Mouse (Mus musculus): ENCODE results near the gene Mtch2. TPM values are rescaled to one million over a fixed set of nuclear protein-coding genes. Genes with fewer than 3 reads are reported as not detected.
A peak's percentile ranks its signal among the peaks of the same experiment; 100 is the strongest.
"Not testable (repeated sequence)": the region's sequence is repeated elsewhere in the genome, so short reads cannot be mapped to it uniquely, and the experiment has no call there.

Mtch2 gene
- polyA plus RNA-seq, 1 experiment from 2014 or later, result 291 TPM

GRCm38 (mm10) chr2:90886436-90886835, 39.5 kb downstream of the Mtch2 start:
- peak overlapping the region; percentile 72 for H3K9ac ChIP-seq (ENCODE audit: low read length)

GRCm38 (mm10) chr2:90887627-90888026, 40.7 kb downstream of the Mtch2 start:
- 74% methylated on average over 5 of the region's 5 CpGs for WGBS
- Histone ChIP-seq H3K4me2 (ENCODE audit: low read depth) (peak overlapping the region; percentile 90; the same call in 1 of the 2 replicates), H3K9me3 (ENCODE audit: control insufficient read depth, low read length) (no peaks in the 10 kb centered on the region), H3K9ac (ENCODE audit: low read length) (no peak overlapping the region), H3K27me3 (ENCODE audit: control insufficient read depth, insufficient read depth, low read length) (peaks cover 42% of the 10 kb centered on the region), H3K27ac (ENCODE audit: low read depth, low read length) (no peak overlapping the region), H3K4me1 (ENCODE audit: control insufficient read depth, insufficient read depth, low read length) (peaks cover 5% of the 10 kb centered on the region; the same call in 1 of the 2 replicates), H3K36me3 (ENCODE audit: control insufficient read depth, insufficient read depth, low read length) (no peaks in the 10 kb centered on the region), H3K4me3 (ENCODE audit: low read depth, low read length) (peak overlapping the region; percentile 55; the same call in 1 of the 2 replicates)
- no peak for DNase-seq (ENCODE audit: low spot score)
- no peak for ATAC-seq (ENCODE audit: insufficient read depth, low FRiP score, low TSS enrichment)

More at GRCm38 (mm10) chr2:90886436-90886835, 39.5 kb downstream of the Mtch2 start:
- Histone ChIP-seq H3K27ac (ENCODE audit: low read depth, low read length) (no peak overlapping the region), H3K27me3 (ENCODE audit: control insufficient read depth, insufficient read depth, low read length) (peaks cover 42% of the 10 kb centered on the region), H3K4me3 (ENCODE audit: low read depth, low read length) (peak overlapping the region; percentile 55), H3K4me1 (ENCODE audit: control insufficient read depth, insufficient read depth, low read length) (peaks cover 5% of the 10 kb centered on the region; the same call in 1 of the 2 replicates), H3K9me3 (ENCODE audit: control insufficient read depth, low read length) (no peaks in the 10 kb centered on the region), H3K4me2 (ENCODE audit: low read depth) (peak overlapping the region; percentile 90), H3K36me3 (ENCODE audit: control insufficient read depth, insufficient read depth, low read length) (no peaks in the 10 kb centered on the region)
- ATAC-seq (ENCODE audit: insufficient read depth, low FRiP score, low TSS enrichment) (no peak), DNase-seq (ENCODE audit: low spot score) (no peak)
- 29% methylated on average over 6 of the region's 6 CpGs for WGBS

GRCm38 (mm10) chr2:90889550-90890548, 42.9 kb downstream of the Mtch2 start:
- WGBS, result 3% methylated on average over 103 of the region's 133 CpGs
- peak overlapping the region; percentile 53; the same call in 1 of the 2 replicates for H3K27ac ChIP-seq (ENCODE audit: low read depth, low read length)
- peak overlapping the region; percentile 53 for H3K4me3 ChIP-seq (ENCODE audit: low read depth, low read length)
- H3K9me3 ChIP-seq (ENCODE audit: control insufficient read depth, low read length), result no peaks in the 10 kb centered on the region
- DNase-seq (ENCODE audit: low spot score) (peak; percentile 73), ATAC-seq (ENCODE audit: insufficient read depth, low FRiP score, low TSS enrichment) (peak; percentile 60)
- peak overlapping the region; percentile 65 for H3K9ac ChIP-seq (ENCODE audit: low read length)
- peak overlapping the region; percentile 65 for H3K4me2 ChIP-seq (ENCODE audit: low read depth)
- peaks cover 2% of the 10 kb centered on the region; the same call in 1 of the 2 replicates for H3K36me3 ChIP-seq (ENCODE audit: control insufficient read depth, insufficient read depth, low read length)
- H3K4me1 ChIP-seq (ENCODE audit: control insufficient read depth, insufficient read depth, low read length), result peaks cover 5% of the 10 kb centered on the region; the same call in 1 of the 2 replicates
- H3K27me3 ChIP-seq (ENCODE audit: control insufficient read depth, insufficient read depth, low read length), result peaks cover 42% of the 10 kb centered on the region

- no peak for ATAC-seq (ENCODE audit: insufficient read depth, low FRiP score, low TSS enrichment)
- H3K27ac ChIP-seq (ENCODE audit: low read depth, low read length), result no peak overlapping the region
Observed at GRCm38 (mm10) chr2:90893673-90894298, 46.8 kb downstream of the Mtch2 start.

GRCm38 (mm10) chr2:90894299-90894677, 47.3 kb downstream of the Mtch2 start:
- DNase-seq (ENCODE audit: low spot score); H3K4me3 ChIP-seq (ENCODE audit: low read depth, low read length); H3K9me3 ChIP-seq (ENCODE audit: control insufficient read depth, low read length); H3K9ac ChIP-seq (ENCODE audit: low read length); H3K27ac ChIP-seq (ENCODE audit: low read depth, low read length); H3K4me2 ChIP-seq (ENCODE audit: low read depth); H3K4me1 ChIP-seq (ENCODE audit: control insufficient read depth, insufficient read depth, low read length); ATAC-seq (ENCODE audit: insufficient read depth, low FRiP score, low TSS enrichment): not testable (repeated sequence)
- WGBS, result 90% methylated on average over 3 of the region's 3 CpGs
- Histone ChIP-seq H3K27me3 (ENCODE audit: control insufficient read depth, insufficient read depth, low read length) (peaks cover 13% of the 10 kb centered on the region), H3K36me3 (ENCODE audit: control insufficient read depth, insufficient read depth, low read length) (peaks cover 17% of the 10 kb centered on the region)

More at GRCm38 (mm10) chr2:90893673-90894298, 46.8 kb downstream of the Mtch2 start:
- WGBS, result 89% methylated on average over 6 of the region's 6 CpGs
- Histone ChIP-seq H3K4me2 (ENCODE audit: low read depth) (no peak overlapping the region), H3K36me3 (ENCODE audit: control insufficient read depth, insufficient read depth, low read length) (peaks cover 17% of the 10 kb centered on the region), H3K4me3 (ENCODE audit: low read depth, low read length) (no peak overlapping the region), H3K9ac (ENCODE audit: low read length) (no peak overlapping the region), H3K9me3 (ENCODE audit: control insufficient read depth, low read length) (no peaks in the 10 kb centered on the region), H3K27me3 (ENCODE audit: control insufficient read depth, insufficient read depth, low read length) (peaks cover 17% of the 10 kb centered on the region), H3K4me1 (ENCODE audit: control insufficient read depth, insufficient read depth, low read length) (peaks cover 3% of the 10 kb centered on the region; the same call in 1 of the 2 replicates)
- DNase-seq (ENCODE audit: low spot score), result no peak

- no peaks in the 10 kb centered on the region for H3K9me3 ChIP-seq (ENCODE audit: control insufficient read depth, low read length)
- peaks cover 5% of the 10 kb centered on the region for H3K36me3 ChIP-seq (ENCODE audit: control insufficient read depth, insufficient read depth, low read length)
- H3K9ac ChIP-seq (ENCODE audit: low read length), result peak overlapping the region; percentile 83; the same call in 1 of the 2 replicates
- WGBS, result 93% methylated on average over 2 of the region's 2 CpGs
- peak overlapping the region; percentile 66 for H3K4me3 ChIP-seq (ENCODE audit: low read depth, low read length)
- DNase-seq (ENCODE audit: low spot score) (no peak), ATAC-seq (ENCODE audit: insufficient read depth, low FRiP score, low TSS enrichment) (no peak)
- peaks cover 8% of the 10 kb centered on the region for H3K4me1 ChIP-seq (ENCODE audit: control insufficient read depth, insufficient read depth, low read length)
- H3K27ac ChIP-seq (ENCODE audit: low read depth, low read length), result no peak overlapping the region
- no peaks in the 10 kb centered on the region for H3K27me3 ChIP-seq (ENCODE audit: control insufficient read depth, insufficient read depth, low read length)
- peak overlapping the region; percentile 63 for H3K4me2 ChIP-seq (ENCODE audit: low read depth)
Observed at GRCm38 (mm10) chr2:90903398-90903797, 56.4 kb downstream of the Mtch2 start.

- Histone ChIP-seq H3K4me2 (ENCODE audit: low read depth) (peak within 1 kb of the TSS; percentile 63), H3K9ac (ENCODE audit: low read length) (peak within 1 kb of the TSS; percentile 83), H3K4me1 (ENCODE audit: control insufficient read depth, insufficient read depth, low read length) (peaks cover 8% of the 10 kb centered on the region), H3K9me3 (ENCODE audit: control insufficient read depth, low read length) (no peaks in the 10 kb centered on the region), H3K27me3 (ENCODE audit: control insufficient read depth, insufficient read depth, low read length) (no peaks in the 10 kb centered on the region), H3K27ac (ENCODE audit: low read depth, low read length) (peak within 1 kb of the TSS; percentile 75), H3K36me3 (ENCODE audit: control insufficient read depth, insufficient read depth, low read length) (peaks cover 8% of the 10 kb centered on the region), H3K4me3 (ENCODE audit: low read depth, low read length) (peak within 1 kb of the TSS; percentile 66)
- WGBS, result under 1% methylated on average over 43 of the region's 43 CpGs
- DNase-seq (ENCODE audit: low spot score), result peak; percentile 93
- peak; percentile 90 for ATAC-seq (ENCODE audit: insufficient read depth, low FRiP score, low TSS enrichment)
Observed at GRCm38 (mm10) chr2:90904076-90904855, 57.3 kb downstream of the Mtch2 start, which contains the start of the genes Kbtbd4 and Ndufs3. Gene Kbtbd4, plus strand, starts transcription at chr2:90904740. Gene Ndufs3, minus strand, starts transcription at chr2:90904827.

- Histone ChIP-seq H3K36me3 (ENCODE audit: control insufficient read depth, insufficient read depth, low read length) (peaks cover 13% of the 10 kb centered on the region), H3K9ac (ENCODE audit: low read length) (peak overlapping the region; percentile 83), H3K9me3 (ENCODE audit: control insufficient read depth, low read length) (no peaks in the 10 kb centered on the region), H3K4me3 (ENCODE audit: low read depth, low read length) (peak overlapping the region; percentile 66), H3K27me3 (ENCODE audit: control insufficient read depth, insufficient read depth, low read length) (no peaks in the 10 kb centered on the region), H3K4me1 (ENCODE audit: control insufficient read depth, insufficient read depth, low read length) (peaks cover 8% of the 10 kb centered on the region), H3K4me2 (ENCODE audit: low read depth) (peak overlapping the region; percentile 63), H3K27ac (ENCODE audit: low read depth, low read length) (peak overlapping the region; percentile 75)
- DNase-seq (ENCODE audit: low spot score) (no peak), ATAC-seq (ENCODE audit: insufficient read depth, low FRiP score, low TSS enrichment) (peak; percentile 70)
- WGBS, result 0% methylated on average over 21 of the region's 21 CpGs
Observed at GRCm38 (mm10) chr2:90904856-90905224, 57.9 kb downstream of the Mtch2 start.
